Comparison of ENCODE assay signal across 9 mouse cellular contexts in genomic region chr4:124048348-124048831, GRCm38 (mm10).
DNase-seq lines count a peak whose midpoint lies in the region; ATAC-seq and TF ChIP-seq lines count a peak whose summit lies in the region.
"Had no signal": no experiment of that assay in that cellular context is flagged by ENCODE, and none has a peak within 500 bp of the region (broad histone marks: within the 10 kb centered on the region; RNA-seq: fewer than 3 reads in every experiment).

No protein-coding gene starts in this region.

- 0 out of 2 replicates have a peak overlapping the region, but pooled peaks have one; percentile 2 for H3K4me2 ChIP-seq in forebrain, embryonic 13.5 days
- H3K4me2 ChIP-seq in kidney, embryonic 16.5 days (replicated peaks; ENCODE audit: low read depth, low read length) = no peak overlapping the region
- no peak overlapping the region for H3K4me2 ChIP-seq in midbrain, embryonic 11.5 days
- no peak overlapping the region for H3K4me2 ChIP-seq in intestine, embryonic 16.5 days (ENCODE audit: low read depth, low read length)
- H3K4me2 ChIP-seq: intestine, embryonic 15.5 days had no signal

- peak overlapping the region; percentile 90 for H3K27ac ChIP-seq in forebrain, embryonic 13.5 days
- H3K27ac ChIP-seq in kidney, embryonic 16.5 days (ENCODE audit: low read length) = no peak overlapping the region
- H3K27ac ChIP-seq in midbrain, embryonic 11.5 days (ENCODE audit: low read depth, low read length) = peak overlapping the region; percentile 70
- no peak overlapping the region for H3K27ac ChIP-seq in intestine, embryonic 16.5 days (ENCODE audit: low read length)
- H3K27ac ChIP-seq in gastrocnemius, adult 2 months = no peak overlapping the region
- H3K27ac ChIP-seq: intestine, embryonic 15.5 days had no signal

- no peak for TF ChIP-seq CTCF in brain, embryonic 14.5 days (IDR thresholded peaks at IDR 0.05; ENCODE audit: borderline replicate concordance, extremely low read depth, insufficient read depth, insufficient read length)
- no peak for TF ChIP-seq CTCF in gastrocnemius, adult 2 months (IDR thresholded peaks at IDR 0.05)

- DNase-seq in brain, embryonic 14.5 days (ENCODE audit: low read depth) = peak; percentile 96
- peak; percentile 88 for DNase-seq in midbrain, embryonic 11.5 days (ENCODE audit: low spot score, missing footprints)
- DNase-seq in adrenal gland, postnatal 4 days (ENCODE audit: low spot score in 2 of 2) = no peak
- DNase-seq in gastrocnemius, adult 2 months = no peak
- DNase-seq in cerebellum, adult 11-12 months = no peak

- no peaks in the 10 kb centered on the region; the same call in 1 of the 2 replicates for H3K9me3 ChIP-seq in forebrain, embryonic 13.5 days (replicated peaks)
- H3K9me3 ChIP-seq in kidney, embryonic 16.5 days (ENCODE audit: low read length) = no peaks in the 10 kb centered on the region
- H3K9me3 ChIP-seq in midbrain, embryonic 11.5 days (ENCODE audit: control insufficient read depth, low read length) = no peaks in the 10 kb centered on the region
- H3K9me3 ChIP-seq in intestine, embryonic 16.5 days (ENCODE audit: control insufficient read depth, low read length) = no peaks in the 10 kb centered on the region
- H3K9me3 ChIP-seq: intestine, embryonic 15.5 days had no signal

- 9% methylated on average over 12 of the region's 12 CpGs for WGBS in forebrain, embryonic 13.5 days
- WGBS in kidney, embryonic 16.5 days = 27% methylated on average over 12 of the region's 12 CpGs
- WGBS in midbrain, embryonic 11.5 days = 43% methylated on average over 12 of the region's 12 CpGs
- 50% methylated on average over 12 of the region's 12 CpGs for WGBS in intestine, embryonic 16.5 days

- intact Hi-C loops in gastrocnemius, adult 2 months (cut with DNase I) = no loop called here

- ATAC-seq in forebrain, embryonic 13.5 days = peak; percentile 95
- ATAC-seq in kidney, embryonic 16.5 days (ENCODE audit: low FRiP score, low TSS enrichment) = 0 out of 2 replicates have a peak, but pooled peaks have one; percentile 65
- peak; percentile 90 for ATAC-seq in midbrain, embryonic 11.5 days (ENCODE audit: low FRiP score)
- no peak for ATAC-seq in intestine, embryonic 16.5 days
- ATAC-seq: intestine, embryonic 15.5 days had no signal

- H3K9ac ChIP-seq in forebrain, embryonic 13.5 days = no peak overlapping the region; the same call in 1 of the 2 replicates
- H3K9ac ChIP-seq in kidney, embryonic 16.5 days (replicated peaks; ENCODE audit: low read length) = no peak overlapping the region
- 0 out of 2 replicates have a peak overlapping the region, but pooled peaks have one; percentile 10 for H3K9ac ChIP-seq in midbrain, embryonic 11.5 days (ENCODE audit: low read length)
- H3K9ac ChIP-seq in intestine, embryonic 16.5 days (ENCODE audit: low read depth, low read length) = no peak overlapping the region
- H3K9ac ChIP-seq: intestine, embryonic 15.5 days had no signal

- TF ChIP-seq POLR2A in brain, embryonic 14.5 days (IDR thresholded peaks at IDR 0.05; ENCODE audit: borderline replicate concordance, extremely low read depth, insufficient read depth, insufficient read length, poor library complexity, severe bottlenecking) = no peak

- peaks cover 25% of the 10 kb centered on the region for H3K4me1 ChIP-seq in forebrain, embryonic 13.5 days
- H3K4me1 ChIP-seq in kidney, embryonic 16.5 days (ENCODE audit: insufficient read depth, low read length) = 0 out of 2 replicates have a peak, but pooled peaks cover 4% of the 10 kb centered on the region
- peaks cover 9% of the 10 kb centered on the region for H3K4me1 ChIP-seq in midbrain, embryonic 11.5 days (ENCODE audit: control insufficient read depth, insufficient read depth, low read length)
- no peaks in the 10 kb centered on the region for H3K4me1 ChIP-seq in intestine, embryonic 16.5 days (ENCODE audit: control insufficient read depth, insufficient read depth, low read length)
- H3K4me1 ChIP-seq: intestine, embryonic 15.5 days had no signal

- H3K27me3 ChIP-seq in forebrain, embryonic 13.5 days = no peaks in the 10 kb centered on the region
- H3K27me3 ChIP-seq in kidney, embryonic 16.5 days (ENCODE audit: insufficient read depth, low read length) = no peaks in the 10 kb centered on the region
- H3K27me3 ChIP-seq in midbrain, embryonic 11.5 days (ENCODE audit: control insufficient read depth, insufficient read depth, low read length) = no peaks in the 10 kb centered on the region
- H3K27me3 ChIP-seq in intestine, embryonic 16.5 days (replicated peaks; ENCODE audit: control insufficient read depth, insufficient read depth, low read length) = no peaks in the 10 kb centered on the region
- H3K27me3 ChIP-seq: intestine, embryonic 15.5 days had no signal

- no peak overlapping the region for H3K4me3 ChIP-seq in forebrain, embryonic 13.5 days
- no peak overlapping the region for H3K4me3 ChIP-seq in kidney, embryonic 16.5 days (ENCODE audit: low read length)
- no peak overlapping the region for H3K4me3 ChIP-seq in midbrain, embryonic 11.5 days (ENCODE audit: low read depth, low read length)
- H3K4me3 ChIP-seq in intestine, embryonic 16.5 days (ENCODE audit: low read length) = no peak overlapping the region
- no peak overlapping the region for H3K4me3 ChIP-seq in gastrocnemius, adult 2 months
- H3K4me3 ChIP-seq: intestine, embryonic 15.5 days had no signal

- no peaks in the 10 kb centered on the region for H3K36me3 ChIP-seq in forebrain, embryonic 13.5 days (ENCODE audit: poor library complexity, severe bottlenecking)
- H3K36me3 ChIP-seq in kidney, embryonic 16.5 days (ENCODE audit: insufficient read depth, low read length) = no peaks in the 10 kb centered on the region
- H3K36me3 ChIP-seq in midbrain, embryonic 11.5 days (ENCODE audit: control insufficient read depth, insufficient read depth, low read length) = no peaks in the 10 kb centered on the region
- no peaks in the 10 kb centered on the region for H3K36me3 ChIP-seq in intestine, embryonic 16.5 days (ENCODE audit: control insufficient read depth, insufficient read depth, low read length)
- H3K36me3 ChIP-seq: intestine, embryonic 15.5 days had no signal

Comparison
In these comparisons a context has a peak if more than half of its experiments do, and no peak if none do; other contexts are left out.
1. DNase-seq: peak in brain, embryonic 14.5 days (single experiment) and midbrain, embryonic 11.5 days (single experiment); none in adrenal gland, postnatal 4 days (0 of 2), gastrocnemius, adult 2 months (single experiment) and cerebellum, adult 11-12 months (single experiment).
2. H3K27ac ChIP-seq: peak in forebrain, embryonic 13.5 days (single experiment) and midbrain, embryonic 11.5 days (single experiment); none in kidney, embryonic 16.5 days (single experiment), intestine, embryonic 16.5 days (single experiment) and gastrocnemius, adult 2 months (single experiment).